Mouse (Mus musculus) testis, adult 2 months (tissue): ENCODE data around the gene Grm2.

Experiments
- CTCF ChIP-seq: fragments of 200-500 bp; IDR thresholded peaks from 2 replicates; pipeline ENCODE4 v1.5.1; 2012; ENCODE audit warnings: low read depth, mild to moderate bottlenecking, inconsistent platforms, low read length, moderate library complexity; ENCODE audit not compliant: control insufficient read depth, insufficient read depth, insufficient replicate concordance
- POLR2A ChIP-seq: fragments of 200-500 bp; IDR thresholded peaks from 2 replicates; pipeline ENCODE4 v1.6.1; 2012; ENCODE audit warnings: low read depth, mild to moderate bottlenecking, inconsistent platforms, low read length, moderate library complexity; ENCODE audit not compliant: control insufficient read depth

DNA sequence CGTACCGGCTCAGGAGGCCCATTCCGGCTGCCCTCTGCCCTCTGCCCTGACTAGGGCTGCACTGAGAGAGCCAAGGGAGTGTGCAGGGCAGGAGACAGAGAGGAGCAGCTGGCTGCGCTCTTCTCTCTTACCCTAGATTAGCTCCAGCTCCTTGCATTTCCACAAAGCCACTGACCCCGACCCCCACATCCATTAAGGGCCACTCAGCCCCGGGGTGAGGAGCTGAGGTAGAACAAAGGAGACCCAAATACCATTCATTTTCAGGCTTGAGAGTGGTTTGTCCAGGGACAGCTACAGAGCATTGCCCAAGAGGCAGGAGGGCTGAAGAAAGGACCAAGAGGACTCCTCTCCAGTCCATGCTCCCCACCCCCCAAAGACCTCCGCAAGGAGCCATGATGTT lies 3.6 kb upstream of the Grm2 start:
- TF ChIP-seq CTCF, result no peak
- TF ChIP-seq POLR2A, result no peak
